Mouse (Mus musculus) heart, embryonic 10.5 days (tissue): ENCODE measurements at regions not wholly inside any gene's neighbourhood (a gene's known extent, or its start where the extent isn't known, plus 50 kb on each side); places are given as distances from the start of the nearest gene placed in this dataset.

Source experiments
- DNase-seq: peaks from one replicate; pipeline ENCODE4 v3.0.0-alpha.2; 2017; ENCODE audit warnings: low spot score
- H3K27ac ChIP-seq: fragments of 300-500 bp; sonication (generic); 2 replicates; pipeline ENCODE4 v1.5.1; 2016; ENCODE audit warnings: mild to moderate bottlenecking
- H3K27me3 ChIP-seq: fragments of 300-500 bp; sonication (generic); 2 replicates; pipeline ENCODE4 v1.6.1; 2016; ENCODE audit warnings: mild to moderate bottlenecking; ENCODE audit not compliant: poor library complexity, insufficient read depth, severe bottlenecking
- H3K36me3 ChIP-seq: fragments of 300-500 bp; sonication (generic); 2 replicates; pipeline ENCODE4 v1.6.1; 2016; ENCODE audit warnings: mild to moderate bottlenecking, moderate library complexity
- H3K4me1 ChIP-seq: fragments of 300-500 bp; sonication (generic); 2 replicates; pipeline ENCODE4 v1.6.1; 2016; ENCODE audit warnings: mild to moderate bottlenecking
- H3K4me3 ChIP-seq: fragments of 300-500 bp; sonication (generic); 2 replicates; pipeline ENCODE4 v1.5.1; 2016; ENCODE audit warnings: mild to moderate bottlenecking, moderate library complexity
- H3K9me3 ChIP-seq: fragments of 300-500 bp; sonication (generic); 2 replicates; pipeline ENCODE4 v1.6.1; 2016; ENCODE audit warnings: mild to moderate bottlenecking, moderate library complexity
- WGBS: fragments of 180-500 bp; shearing (Covaris S2); methylation state at CpG from one replicate; pipeline ENCODE4 v1.1.7; 2016; 5-methylcytosine and 5-hydroxymethylcytosine counted together

DNA sequence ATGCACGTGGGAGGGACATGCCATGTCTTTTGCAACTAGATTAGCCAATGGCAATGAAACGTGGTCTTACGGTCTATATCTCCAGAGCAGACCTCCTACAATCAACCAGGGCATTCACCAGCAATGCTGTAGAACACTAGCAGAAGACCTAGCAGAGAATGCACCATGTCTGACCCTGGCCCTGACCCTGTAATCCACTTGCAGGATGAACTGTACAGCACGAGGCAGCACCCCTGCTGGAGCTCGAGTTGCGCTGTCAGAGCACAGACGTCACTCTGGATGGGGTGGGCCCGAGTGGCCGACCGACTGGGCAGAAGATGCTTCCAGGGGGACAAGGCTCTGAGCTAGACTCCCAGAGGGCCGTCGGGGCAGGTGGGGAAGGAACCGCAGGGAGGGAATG, 110.4 kb upstream of the Klf14 start:
- H3K4me3 ChIP-seq = no peak overlapping the region
- H3K36me3 ChIP-seq = no peaks in the 10 kb centered on the region
- no peak overlapping the region for H3K27ac ChIP-seq
- no peaks in the 10 kb centered on the region for H3K27me3 ChIP-seq
- no peaks in the 10 kb centered on the region for H3K9me3 ChIP-seq
- H3K4me1 ChIP-seq = peaks cover 7% of the 10 kb centered on the region; the same call in 1 of the 2 replicates
- WGBS = 77% methylated on average over 13 of the region's 13 CpGs
- no peak for DNase-seq

- H3K36me3 ChIP-seq = no peaks in the 10 kb centered on the region
- H3K9me3 ChIP-seq = no peaks in the 10 kb centered on the region
- H3K27ac ChIP-seq = no peak overlapping the region
- H3K4me3 ChIP-seq = no peak overlapping the region
- peaks cover 12% of the 10 kb centered on the region; the same call in 1 of the 2 replicates for H3K4me1 ChIP-seq
- 85% methylated on average over 6 of the region's 6 CpGs for WGBS
- no peaks in the 10 kb centered on the region for H3K27me3 ChIP-seq
- DNase-seq = no peak
Observed at GRCm38 (mm10) chr6:31070537-31070936, 111.7 kb upstream of the Klf14 start.

- no peak overlapping the region for H3K4me3 ChIP-seq
- H3K27ac ChIP-seq = no peak overlapping the region
- no peaks in the 10 kb centered on the region for H3K27me3 ChIP-seq
- H3K4me1 ChIP-seq = peaks cover 15% of the 10 kb centered on the region
- no peaks in the 10 kb centered on the region for H3K9me3 ChIP-seq
- 55% methylated on average over 9 of the region's 9 CpGs for WGBS
- H3K36me3 ChIP-seq = no peaks in the 10 kb centered on the region
- DNase-seq = no peak
Observed at GRCm38 (mm10) chr6:31070966-31071365, 112.1 kb upstream of the Klf14 start.

DNA sequence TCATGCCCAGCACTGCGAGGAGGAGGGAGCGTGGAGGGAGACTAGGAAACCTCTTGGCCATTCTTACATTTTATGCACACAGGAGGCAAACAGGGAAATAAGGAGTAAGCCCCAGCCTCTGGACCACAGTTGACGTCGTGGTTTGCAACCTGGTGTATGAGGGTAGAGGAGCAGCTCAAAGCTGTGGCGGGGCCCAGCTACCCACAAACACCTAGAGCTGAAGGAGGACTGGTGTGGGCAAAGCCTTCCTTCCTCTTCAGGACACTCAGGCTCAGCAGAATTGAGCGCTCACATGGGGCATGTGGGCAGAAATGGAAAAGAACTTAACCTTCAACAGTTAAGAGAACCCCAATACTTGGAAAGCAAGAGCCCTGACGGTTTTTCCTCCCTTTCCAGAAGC, 113.2 kb upstream of the Klf14 start:
- Histone ChIP-seq H3K27me3 (no peaks in the 10 kb centered on the region), H3K4me3 (no peak overlapping the region), H3K27ac (no peak overlapping the region), H3K4me1 (peaks cover 26% of the 10 kb centered on the region), H3K36me3 (no peaks in the 10 kb centered on the region), H3K9me3 (no peaks in the 10 kb centered on the region)
- DNase-seq = no peak
- WGBS = 83% methylated on average over 7 of the region's 7 CpGs

- H3K4me1 ChIP-seq = peaks cover 31% of the 10 kb centered on the region
- H3K27me3 ChIP-seq = no peaks in the 10 kb centered on the region
- WGBS = 66% methylated on average over 5 of the region's 5 CpGs
- H3K9me3 ChIP-seq = no peaks in the 10 kb centered on the region
- DNase-seq = no peak
- no peak overlapping the region for H3K4me3 ChIP-seq
- H3K36me3 ChIP-seq = no peaks in the 10 kb centered on the region
- H3K27ac ChIP-seq = no peak overlapping the region
Observed at GRCm38 (mm10) chr6:31072559-31072958, 113.7 kb upstream of the Klf14 start.

- WGBS = 87% methylated on average over 8 of the region's 8 CpGs
- H3K36me3 ChIP-seq = no peaks in the 10 kb centered on the region
- no peak overlapping the region for H3K27ac ChIP-seq
- DNase-seq = no peak
- H3K27me3 ChIP-seq = no peaks in the 10 kb centered on the region
- peaks cover 39% of the 10 kb centered on the region for H3K4me1 ChIP-seq
- no peaks in the 10 kb centered on the region for H3K9me3 ChIP-seq
- no peak overlapping the region for H3K4me3 ChIP-seq
Observed at GRCm38 (mm10) chr6:31073338-31073737, 114.5 kb upstream of the Klf14 start.

DNA sequence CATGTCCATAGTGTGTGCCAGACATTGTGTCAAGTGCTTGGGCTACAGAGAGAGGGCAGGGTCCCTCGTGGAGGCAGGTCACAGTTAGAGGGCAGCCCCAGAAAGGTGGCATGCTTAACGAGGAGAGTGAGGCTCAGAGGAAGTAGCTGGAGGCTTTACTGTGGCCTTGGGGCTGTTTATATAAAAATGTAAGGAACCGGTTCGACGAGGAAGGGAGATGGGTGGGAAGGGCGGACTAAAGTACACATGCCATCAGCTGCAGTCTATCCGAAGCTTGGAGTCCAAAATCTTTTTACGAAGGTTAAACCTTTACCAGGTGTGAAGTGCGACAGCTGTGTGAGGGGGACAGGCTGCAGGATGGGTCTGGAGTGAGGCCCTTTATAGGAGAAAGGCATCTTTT, 115.5 kb upstream of the Klf14 start:
- DNase-seq = no peak
- 63% methylated on average over 9 of the region's 9 CpGs for WGBS
- H3K27me3 ChIP-seq = no peaks in the 10 kb centered on the region
- no peaks in the 10 kb centered on the region for H3K36me3 ChIP-seq
- H3K4me1 ChIP-seq = peaks cover 49% of the 10 kb centered on the region
- no peak overlapping the region for H3K4me3 ChIP-seq
- no peak overlapping the region for H3K27ac ChIP-seq
- no peaks in the 10 kb centered on the region for H3K9me3 ChIP-seq

DNA sequence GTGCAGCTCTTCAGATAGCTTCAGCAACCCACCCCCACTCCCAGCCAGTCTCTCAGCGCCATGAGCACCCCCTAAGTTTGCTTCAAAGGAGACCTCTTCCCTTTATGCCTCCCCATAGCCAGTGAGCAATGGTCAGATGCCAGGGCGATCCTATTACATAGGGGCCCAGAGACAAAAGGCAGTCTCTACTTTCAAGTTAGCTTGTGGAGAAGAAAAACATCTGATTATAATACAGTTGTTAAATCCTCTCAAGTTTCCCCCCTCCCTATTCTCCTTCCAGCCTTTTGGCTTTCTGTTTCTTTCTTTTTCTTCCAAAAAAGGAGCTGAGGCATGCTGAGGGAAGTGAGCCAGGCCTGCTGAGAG, 116.3 kb upstream of the Klf14 start:
- DNase-seq = no peak
- no peaks in the 10 kb centered on the region for H3K36me3 ChIP-seq
- H3K27ac ChIP-seq = no peak overlapping the region
- WGBS = 39% methylated on average over 2 of the region's 2 CpGs
- H3K4me1 ChIP-seq = peaks cover 54% of the 10 kb centered on the region
- H3K9me3 ChIP-seq = no peaks in the 10 kb centered on the region
- no peaks in the 10 kb centered on the region for H3K27me3 ChIP-seq
- H3K4me3 ChIP-seq = no peak overlapping the region

DNA sequence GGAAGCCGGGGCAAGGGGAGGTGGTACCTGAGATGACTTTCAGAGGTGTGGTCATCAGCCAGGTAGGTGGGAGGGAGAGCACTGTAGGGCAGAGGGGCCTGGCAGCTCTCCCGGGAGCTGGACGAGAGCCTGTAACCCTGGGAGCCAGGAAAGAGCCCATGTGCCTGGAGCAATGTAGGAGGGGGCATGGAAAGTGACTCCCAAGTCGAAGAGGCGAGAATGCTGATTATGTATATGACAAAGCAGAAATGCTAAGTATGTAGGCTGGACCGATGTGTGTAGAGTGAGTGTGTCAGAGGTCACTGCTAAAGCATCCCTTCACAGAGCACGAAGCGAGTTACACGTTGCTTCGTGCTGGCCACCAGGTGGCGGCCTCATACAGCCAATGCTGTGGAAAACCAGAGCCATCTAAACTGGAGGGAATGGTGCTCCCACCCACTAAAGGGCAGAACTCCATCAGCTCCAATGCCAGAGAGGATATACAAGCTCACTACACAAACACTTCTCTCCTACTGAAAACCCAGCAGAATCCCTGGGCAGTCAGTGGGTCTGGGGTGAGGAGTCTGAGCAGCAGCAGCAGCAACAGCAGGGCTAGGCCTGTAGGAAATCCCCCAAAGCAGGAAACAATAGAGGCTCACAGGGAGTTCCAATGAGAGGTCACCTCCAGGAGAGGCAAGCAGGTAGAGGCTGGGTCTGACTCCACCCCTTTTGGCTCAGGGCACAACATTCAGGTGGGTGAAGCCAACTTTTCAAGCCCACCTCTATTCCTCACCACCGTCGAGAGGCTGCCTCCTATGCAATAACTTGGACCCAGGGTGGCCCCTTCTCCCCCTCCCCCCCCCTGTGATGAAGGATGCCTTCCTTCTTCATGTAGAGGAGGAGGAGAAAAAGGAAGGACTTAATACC, 116.9 kb upstream of the Klf14 start:
- Histone ChIP-seq H3K4me1 (peaks cover 53% of the 10 kb centered on the region), H3K9me3 (no peaks in the 10 kb centered on the region), H3K4me3 (no peak overlapping the region), H3K27ac (peak overlapping the region; percentile 79), H3K36me3 (no peaks in the 10 kb centered on the region), H3K27me3 (no peaks in the 10 kb centered on the region)
- 24% methylated on average over 13 of the region's 13 CpGs for WGBS
- DNase-seq = peak; percentile 88

GRCm38 (mm10) chr6:31076478-31076834, 117.6 kb upstream of the Klf14 start:
- no peaks in the 10 kb centered on the region for H3K9me3 ChIP-seq
- H3K27ac ChIP-seq = peak overlapping the region; percentile 79
- no peaks in the 10 kb centered on the region for H3K36me3 ChIP-seq
- H3K4me1 ChIP-seq = peaks cover 53% of the 10 kb centered on the region
- no peak for DNase-seq
- no peak overlapping the region for H3K4me3 ChIP-seq
- whole genome bisulfite sequencing = 64% methylated on average over 6 of the region's 6 CpGs
- H3K27me3 ChIP-seq = no peaks in the 10 kb centered on the region

- H3K4me3 ChIP-seq = no peak overlapping the region
- no peaks in the 10 kb centered on the region for H3K36me3 ChIP-seq
- DNase-seq = no peak
- peak overlapping the region; percentile 79 for H3K27ac ChIP-seq
- peaks cover 61% of the 10 kb centered on the region for H3K4me1 ChIP-seq
- H3K9me3 ChIP-seq = no peaks in the 10 kb centered on the region
- H3K27me3 ChIP-seq = no peaks in the 10 kb centered on the region
- WGBS = 45% methylated on average over 9 of the region's 9 CpGs
Observed at GRCm38 (mm10) chr6:31077216-31077615, 118.3 kb upstream of the Klf14 start.

DNA sequence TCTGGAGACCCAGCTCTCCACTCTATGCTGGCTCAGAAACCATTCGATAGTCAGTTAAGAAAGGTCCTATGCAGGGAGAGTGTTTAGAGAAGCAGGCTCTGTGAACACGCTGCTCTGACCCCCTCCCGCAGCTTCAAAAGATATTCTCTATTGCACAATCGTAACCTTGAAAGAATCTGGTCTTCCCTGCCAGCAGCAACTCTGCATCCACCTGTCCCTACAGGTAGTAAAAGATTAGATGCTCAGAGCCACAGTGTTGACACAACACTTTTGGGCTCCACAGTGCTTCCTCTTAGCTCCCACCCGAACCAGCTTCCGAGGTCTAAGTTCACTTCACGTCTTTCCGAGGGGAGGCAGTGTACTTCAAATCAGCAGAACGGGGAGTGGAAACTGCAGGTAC, 118.9 kb upstream of the Klf14 start:
- H3K4me3 ChIP-seq = no peak overlapping the region
- H3K27me3 ChIP-seq = no peaks in the 10 kb centered on the region
- no peaks in the 10 kb centered on the region for H3K36me3 ChIP-seq
- H3K27ac ChIP-seq = peak overlapping the region; percentile 79
- H3K4me1 ChIP-seq = peaks cover 67% of the 10 kb centered on the region
- 69% methylated on average over 9 of the region's 9 CpGs for WGBS
- H3K9me3 ChIP-seq = no peaks in the 10 kb centered on the region
- no peak for DNase-seq

- 52% methylated on average over 6 of the region's 6 CpGs for WGBS
Observed at GRCm38 (mm10) chr6:31078413-31078812, 119.5 kb upstream of the Klf14 start.

More at GRCm38 (mm10) chr6:31078413-31078812, 119.5 kb upstream of the Klf14 start:
- H3K36me3 ChIP-seq = no peaks in the 10 kb centered on the region
- H3K9me3 ChIP-seq = no peaks in the 10 kb centered on the region
- H3K27me3 ChIP-seq = no peaks in the 10 kb centered on the region
- no peak overlapping the region for H3K4me3 ChIP-seq
- H3K27ac ChIP-seq = peak overlapping the region; percentile 79
- no peak for DNase-seq
- peaks cover 73% of the 10 kb centered on the region for H3K4me1 ChIP-seq
